Mouse (Mus musculus) CD4-positive, CD25-positive, alpha-beta regulatory T cell, adult 4 months (primary cell): ENCODE measurements at regions not wholly inside any gene's neighbourhood (a gene's known extent, or its start where the extent isn't known, plus 50 kb on each side); places are given as distances from the start of the nearest gene placed in this dataset.
A peak's percentile ranks its signal among the peaks of the same experiment; 100 is the strongest.

Source experiments
- ATAC-seq: one replicate; pipeline ENCODE4 v1.8.0; 2017

- ATAC-seq: no peak
These were observed 234.8 kb upstream of the Rpl38 start for GRCm38 (mm10) chr11:114433561-114433960.

DNA sequence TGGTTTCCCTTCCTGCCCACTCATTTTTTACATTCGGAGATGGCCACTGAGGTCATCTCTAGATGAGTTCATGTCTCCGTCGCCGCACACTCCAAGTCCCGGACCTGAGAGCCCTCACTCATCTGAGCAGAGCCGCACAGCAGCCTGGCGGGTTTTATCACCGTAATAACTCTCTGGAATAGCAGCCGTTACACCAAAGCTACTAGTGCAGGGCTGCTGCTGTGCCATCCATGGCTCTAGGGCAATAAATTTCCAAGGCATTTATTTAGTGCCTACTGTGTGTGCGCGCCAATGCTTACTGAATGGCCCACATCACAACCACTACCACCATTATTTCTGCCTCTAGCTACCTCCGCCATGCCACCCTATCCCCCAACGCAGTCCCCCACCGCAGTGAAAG, 242.9 kb upstream of the Rpl38 start:
- no peak for ATAC-seq

DNA sequence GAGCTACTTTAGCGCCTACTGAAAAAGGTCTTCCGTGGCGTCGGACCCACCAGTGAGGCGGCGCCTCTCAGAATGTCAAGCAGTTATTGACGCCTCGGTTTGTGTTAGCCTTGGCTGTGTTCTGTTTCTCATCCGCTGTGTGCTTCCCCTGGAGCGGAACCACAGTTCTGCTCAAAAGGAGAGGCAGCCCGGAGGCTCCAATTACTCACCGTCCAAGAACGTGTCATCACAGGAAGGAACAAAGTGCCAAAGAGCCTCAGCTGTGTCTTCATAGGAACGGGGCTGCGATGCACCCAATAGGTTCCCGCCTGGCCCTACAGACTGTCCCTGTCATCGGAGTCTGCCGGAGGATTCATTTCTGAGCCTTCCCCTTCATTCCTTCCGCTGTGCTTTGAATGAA, 245.0 kb upstream of the Rpl38 start:
- no peak for ATAC-seq

DNA sequence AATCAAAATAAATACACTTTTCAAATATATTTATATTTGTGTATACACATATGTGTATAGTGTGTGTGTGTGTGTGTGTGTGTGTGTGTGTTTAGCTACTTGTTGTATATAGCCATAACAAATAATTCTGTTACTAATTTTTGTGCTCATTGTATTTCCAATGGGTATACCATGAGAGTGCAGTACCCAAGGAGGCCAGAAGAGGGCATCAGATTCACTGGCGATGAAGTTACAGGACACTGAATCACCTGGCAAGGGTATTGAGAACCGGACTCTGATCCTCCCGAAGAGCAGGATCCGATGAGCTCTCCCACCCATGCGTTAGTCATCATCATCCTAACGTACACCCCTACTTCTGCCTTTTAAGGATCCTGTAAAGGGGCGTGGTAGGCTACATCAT, 249.3 kb upstream of the Rpl38 start:
- ATAC-seq: no peak

DNA sequence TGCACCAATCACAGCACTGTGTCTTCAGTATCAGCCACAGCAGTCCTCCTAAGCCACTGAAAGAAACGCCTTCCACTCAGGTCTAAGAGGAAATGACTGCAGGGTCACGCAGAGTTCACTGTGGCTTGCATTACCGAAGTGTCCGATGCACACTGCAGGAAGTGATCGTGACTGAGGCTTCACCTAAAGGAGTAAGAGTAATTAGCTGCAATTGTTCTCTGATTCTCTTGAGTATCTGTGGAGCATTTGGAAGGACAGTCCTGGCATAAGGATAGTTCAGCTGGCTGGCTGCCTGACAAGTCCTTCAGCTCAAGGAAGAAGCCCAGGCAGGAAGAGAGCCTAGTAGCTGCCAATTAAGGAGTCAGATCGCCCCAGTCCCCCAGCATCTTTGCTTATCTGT, 252.2 kb upstream of the Rpl38 start:
- no peak for ATAC-seq

DNA sequence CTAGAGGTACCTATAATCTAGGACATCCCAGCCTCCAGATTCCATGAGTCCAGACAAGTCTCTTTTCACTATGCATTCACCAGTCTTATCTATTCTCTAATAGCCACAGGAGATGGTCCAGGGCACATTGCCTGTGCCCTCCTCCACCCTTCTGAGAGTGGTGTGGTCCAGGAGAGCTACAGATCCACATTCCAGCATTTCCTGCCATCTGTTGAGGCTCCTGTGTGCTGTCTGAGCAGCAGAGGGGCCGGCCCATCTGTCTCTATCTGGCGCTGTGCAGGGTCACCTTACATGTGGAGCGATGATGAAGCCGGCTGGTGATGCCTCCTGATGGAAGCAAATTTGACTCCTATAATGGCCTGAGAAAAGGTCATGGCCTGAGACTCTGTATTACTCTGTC, 263.9 kb upstream of the Rpl38 start:
- no peak for ATAC-seq

GRCm38 (mm10) chr11:114402556-114403320, 265.6 kb upstream of the Rpl38 start:
- no peak for ATAC-seq

DNA sequence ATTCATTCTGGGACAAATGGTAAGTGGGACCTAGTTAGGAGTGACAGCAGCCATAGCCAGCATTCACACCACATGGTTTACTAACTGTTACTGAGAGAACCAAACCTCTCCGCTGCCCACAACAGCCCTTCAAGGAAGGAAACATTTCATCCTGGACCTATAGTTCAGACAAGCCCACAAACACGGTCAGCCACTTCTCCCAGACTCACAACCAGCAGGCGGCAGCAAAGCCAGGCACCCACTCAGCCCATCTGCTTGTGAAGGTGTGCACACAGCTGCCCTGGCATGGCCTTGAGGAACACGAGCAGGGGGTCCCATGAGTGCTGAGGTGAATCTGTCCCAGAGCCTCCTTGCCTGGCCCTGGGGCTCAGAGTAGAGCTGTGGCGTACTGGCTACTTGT, 267.6 kb upstream of the Rpl38 start:
- no peak for ATAC-seq

DNA sequence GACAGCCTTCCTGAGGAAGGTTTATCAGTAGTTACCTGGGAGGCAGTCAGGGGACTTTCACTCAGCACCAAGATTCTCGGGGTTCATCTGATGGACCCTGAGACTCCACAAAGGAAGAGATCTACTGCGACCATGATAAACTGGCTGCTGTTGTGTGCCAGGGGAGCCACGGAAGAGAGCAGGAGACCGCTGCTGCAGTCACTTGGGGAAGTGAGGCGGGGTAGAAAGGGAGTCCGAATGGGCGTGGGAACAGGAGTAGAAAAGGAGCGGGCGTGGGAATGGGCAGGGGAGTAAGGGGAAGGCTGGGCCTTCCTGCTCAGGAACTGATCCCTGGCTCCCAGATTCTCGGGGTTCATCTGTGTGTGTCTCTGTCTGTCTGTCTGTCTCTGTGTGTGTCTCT, 276.2 kb upstream of the Rpl38 start:
- no peak for ATAC-seq

- ATAC-seq: no peak
These were observed 276.8 kb upstream of the Rpl38 start for GRCm38 (mm10) chr11:114391553-114391952.

DNA sequence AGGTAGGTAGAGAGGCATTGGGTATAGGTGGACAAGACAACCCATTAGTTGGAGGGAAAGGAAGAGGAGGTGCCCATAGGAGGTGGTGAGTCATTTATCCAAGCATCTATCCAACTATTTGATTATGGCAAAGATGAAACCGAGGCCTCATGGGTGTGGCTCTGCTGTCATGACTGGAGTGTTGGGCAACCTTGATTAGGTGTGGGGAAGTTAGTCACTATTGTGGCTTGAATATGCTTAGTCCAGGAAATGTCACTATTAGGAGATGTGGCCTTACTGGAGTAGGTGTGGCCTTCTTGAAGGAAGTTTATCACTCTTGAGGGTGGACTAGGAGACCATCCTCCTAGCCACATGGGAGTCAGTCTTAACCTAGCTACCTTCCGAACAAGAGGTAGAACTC, 281.2 kb upstream of the Rpl38 start:
- no peak for ATAC-seq

DNA sequence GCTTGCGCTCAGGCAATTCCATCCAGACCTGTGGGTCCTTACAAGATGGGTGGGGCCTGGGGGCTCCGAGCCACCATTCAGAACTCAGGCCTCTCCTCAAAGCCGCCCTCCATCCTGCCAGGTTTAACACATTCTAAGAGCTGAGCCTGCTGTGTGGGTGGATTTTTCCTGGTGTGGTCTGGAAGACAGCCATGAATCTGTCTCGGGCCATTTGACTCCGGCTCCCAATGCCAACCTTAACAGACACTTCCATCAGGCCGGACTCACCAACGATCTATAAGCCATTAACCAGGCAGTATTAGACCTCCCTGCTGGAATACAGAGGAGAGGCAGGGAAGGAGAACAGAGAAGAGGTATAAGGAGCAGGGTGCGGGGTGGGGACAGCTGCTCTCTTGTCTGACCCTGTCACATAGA, 288.9 kb upstream of the Rpl38 start:
- no peak for ATAC-seq

DNA sequence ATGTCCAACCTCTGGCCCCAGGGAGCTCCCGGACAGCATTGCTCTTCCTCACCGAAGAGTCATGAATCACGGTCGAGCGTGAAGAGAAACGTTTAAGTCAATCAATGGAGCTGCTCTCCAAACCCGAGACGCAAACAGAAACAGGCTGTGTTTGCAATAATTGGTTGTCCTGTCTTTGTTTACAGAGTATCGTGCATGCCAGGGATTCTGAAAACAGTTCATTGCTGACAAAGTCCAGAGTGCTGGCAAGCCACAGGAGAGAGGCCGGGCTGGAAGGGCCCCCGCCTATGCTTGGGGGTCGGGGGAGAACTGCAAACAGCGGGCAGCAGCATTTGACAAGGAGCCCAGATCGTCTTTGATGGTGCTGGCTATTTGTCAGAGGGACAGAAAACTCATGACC, 292.4 kb upstream of the Rpl38 start:
- no peak for ATAC-seq

GRCm38 (mm10) chr11:114370708-114371107, 297.6 kb upstream of the Rpl38 start:
- no peak for ATAC-seq

DNA sequence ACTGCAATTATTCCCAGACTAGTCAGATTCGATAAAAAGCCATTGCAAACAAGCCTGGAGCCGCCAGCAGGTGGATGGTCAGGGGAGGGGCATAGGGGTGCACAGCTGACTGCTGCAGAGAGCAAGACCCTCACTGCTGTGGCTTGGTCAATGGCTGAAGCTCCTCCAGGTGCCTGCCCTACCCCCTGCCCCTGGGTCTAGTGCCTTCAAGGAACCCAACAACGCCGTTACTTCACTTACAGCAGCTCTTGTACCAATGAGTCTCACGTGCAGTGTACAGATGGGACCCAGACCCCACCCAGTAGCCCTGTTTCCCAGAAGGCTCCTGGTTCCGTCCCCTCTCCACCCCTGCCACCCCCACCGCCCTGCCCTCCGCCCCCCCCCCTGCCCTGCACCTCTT, 300.5 kb upstream of the Rpl38 start:
- ATAC-seq: no peak

GRCm38 (mm10) chr11:114360946-114361345, 294.1 kb upstream of the Sdk2 start:
- no peak for ATAC-seq

DNA sequence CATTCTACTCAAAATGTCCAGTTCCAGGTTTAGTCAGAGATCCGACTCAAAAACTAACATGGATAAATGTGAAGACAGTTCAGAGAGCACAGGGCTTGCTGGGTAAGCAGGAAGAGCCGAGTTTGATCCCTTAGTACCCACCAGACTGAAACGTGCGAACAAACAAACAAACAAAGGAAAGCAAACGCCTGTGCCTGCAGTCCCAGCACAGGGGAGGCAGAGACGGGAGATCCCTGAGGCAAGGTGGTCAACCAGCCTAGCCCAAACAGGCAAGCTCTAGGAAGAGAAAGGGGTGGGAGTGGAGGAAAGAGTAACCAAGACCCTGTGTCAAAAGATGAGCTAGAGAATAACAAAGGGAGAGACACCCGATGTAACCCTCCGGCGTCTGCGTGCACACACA, 293.5 kb upstream of the Sdk2 start:
- ATAC-seq: no peak

- no peak for ATAC-seq
These were observed 285.4 kb upstream of the Sdk2 start for GRCm38 (mm10) chr11:114352146-114352795.

- ATAC-seq: no peak
These were observed 270.1 kb upstream of the Sdk2 start for GRCm38 (mm10) chr11:114336839-114337484.

DNA sequence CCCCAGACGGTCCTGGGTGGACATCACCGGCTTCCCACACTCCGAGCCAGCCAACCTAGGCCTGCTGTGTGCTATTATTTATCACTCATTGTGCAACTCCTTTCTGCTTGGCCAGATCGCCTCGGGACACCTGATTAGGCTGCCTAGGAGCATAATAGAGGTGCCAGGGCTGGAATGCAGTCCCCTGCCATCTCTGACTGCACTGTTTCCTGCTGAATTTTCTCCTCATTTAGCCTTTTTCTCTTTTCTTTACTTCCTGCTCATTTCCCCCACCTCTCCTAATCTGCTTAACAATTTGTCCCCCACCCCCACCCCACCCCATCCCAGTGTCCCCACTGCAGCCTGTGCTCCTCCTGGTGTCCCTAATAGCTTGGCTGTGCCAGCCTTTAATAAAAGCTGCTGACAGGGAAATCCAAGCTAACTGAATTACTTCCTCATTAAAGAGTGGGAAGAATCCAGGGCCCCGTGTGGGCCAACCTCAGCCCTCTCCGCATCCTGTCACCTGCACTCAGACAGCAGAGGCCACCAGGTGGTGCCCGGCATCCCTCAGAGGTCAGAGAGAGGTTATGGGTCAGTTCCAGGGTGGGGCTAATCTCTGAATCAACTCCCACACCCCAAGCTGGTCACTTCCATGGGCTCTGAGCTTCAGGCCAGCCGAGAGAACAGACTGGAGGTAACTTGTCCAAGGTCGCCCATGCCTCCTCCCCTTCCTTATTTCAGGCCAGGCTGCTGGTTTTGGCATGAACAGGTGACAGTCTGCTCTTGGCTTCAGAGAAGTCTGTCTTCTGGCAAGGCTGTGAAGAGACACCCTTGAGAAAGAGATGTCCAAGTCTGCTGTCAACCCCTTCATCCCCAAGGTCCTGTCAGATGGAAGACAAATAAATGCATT, 269.3 kb upstream of the Sdk2 start:
- no peak for ATAC-seq

- no peak for ATAC-seq
These were observed 264.8 kb upstream of the Sdk2 start for GRCm38 (mm10) chr11:114331579-114332150.

- ATAC-seq: no peak
These were observed 263.5 kb upstream of the Sdk2 start for GRCm38 (mm10) chr11:114330316-114330715.

- ATAC-seq: peak; percentile 51
These were observed 255.8 kb upstream of the Sdk2 start for GRCm38 (mm10) chr11:114322627-114323026.
